Mouse (Mus musculus): ENCODE results near the gene 4933427I04Rik. TPM values are rescaled to one million over a fixed set of nuclear protein-coding genes. Genes with fewer than 3 reads are reported as not detected.

Gene 4933427I04Rik
- polyA plus RNA-seq, 1 experiment from 2014 or later = not detected

DNA sequence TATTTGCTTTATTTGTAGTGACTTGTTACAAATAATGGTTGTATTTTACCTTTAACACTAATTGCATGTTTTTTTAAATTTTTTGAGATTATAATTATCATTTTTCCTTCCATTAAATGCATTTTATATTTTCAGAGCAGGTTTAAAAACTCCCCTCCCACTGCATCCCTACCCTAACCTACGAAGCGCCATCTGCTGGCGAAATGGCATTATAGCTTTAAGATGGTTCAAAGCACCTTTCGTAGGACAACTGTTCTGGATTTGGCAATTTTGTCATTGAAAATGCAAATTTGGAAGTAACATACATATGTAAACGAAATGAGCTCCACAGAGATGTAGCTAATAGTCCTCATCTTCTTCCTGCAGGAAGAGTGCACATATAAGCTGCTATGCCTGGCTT is 39.2 kb downstream of the 4933427I04Rik start:
- Histone ChIP-seq H3K4me1 (no peaks in the 10 kb centered on the region), H3K36me3 (no peaks in the 10 kb centered on the region), H3K27me3 (no peaks in the 10 kb centered on the region), H3K9me3 (replicated peaks) (no peaks in the 10 kb centered on the region), H3K9ac (no peak overlapping the region), H3K4me3 (replicated peaks) (no peak overlapping the region), H3K4me2 (no peak overlapping the region), H3K27ac (no peak overlapping the region)
- WGBS = 9% methylated on average over 5 of the region's 5 CpGs
- ATAC-seq (replicated peaks; ENCODE audit: low FRiP score) = no peak

DNA sequence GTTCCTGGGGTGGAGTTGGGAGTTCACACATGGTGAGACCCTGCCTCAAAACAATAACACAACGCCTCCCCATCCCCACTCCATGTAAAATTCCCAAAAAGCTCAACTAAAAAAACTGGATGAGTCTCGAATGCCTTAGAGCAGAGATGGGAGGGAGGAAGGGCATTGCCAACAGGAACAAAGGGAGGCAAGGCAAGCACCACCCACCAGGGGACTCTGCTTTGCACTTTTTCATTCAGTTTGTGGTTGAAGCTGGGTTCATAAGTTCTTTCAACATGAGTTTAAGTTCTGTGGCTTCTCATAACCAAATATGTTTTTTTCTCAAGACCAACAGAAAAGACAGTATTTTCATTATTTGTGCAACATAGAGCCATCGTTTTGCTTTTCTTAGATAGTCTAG is 44.0 kb downstream of the 4933427I04Rik start:
- Histone ChIP-seq H3K9me3 (replicated peaks) (no peaks in the 10 kb centered on the region), H3K9ac (no peak overlapping the region), H3K4me2 (no peak overlapping the region), H3K27ac (no peak overlapping the region), H3K4me3 (replicated peaks) (no peak overlapping the region), H3K36me3 (no peaks in the 10 kb centered on the region), H3K27me3 (no peaks in the 10 kb centered on the region), H3K4me1 (peaks cover 9% of the 10 kb centered on the region)
- 82% methylated on average over 3 of the region's 3 CpGs for WGBS
- no peak for ATAC-seq (replicated peaks; ENCODE audit: low FRiP score)

DNA sequence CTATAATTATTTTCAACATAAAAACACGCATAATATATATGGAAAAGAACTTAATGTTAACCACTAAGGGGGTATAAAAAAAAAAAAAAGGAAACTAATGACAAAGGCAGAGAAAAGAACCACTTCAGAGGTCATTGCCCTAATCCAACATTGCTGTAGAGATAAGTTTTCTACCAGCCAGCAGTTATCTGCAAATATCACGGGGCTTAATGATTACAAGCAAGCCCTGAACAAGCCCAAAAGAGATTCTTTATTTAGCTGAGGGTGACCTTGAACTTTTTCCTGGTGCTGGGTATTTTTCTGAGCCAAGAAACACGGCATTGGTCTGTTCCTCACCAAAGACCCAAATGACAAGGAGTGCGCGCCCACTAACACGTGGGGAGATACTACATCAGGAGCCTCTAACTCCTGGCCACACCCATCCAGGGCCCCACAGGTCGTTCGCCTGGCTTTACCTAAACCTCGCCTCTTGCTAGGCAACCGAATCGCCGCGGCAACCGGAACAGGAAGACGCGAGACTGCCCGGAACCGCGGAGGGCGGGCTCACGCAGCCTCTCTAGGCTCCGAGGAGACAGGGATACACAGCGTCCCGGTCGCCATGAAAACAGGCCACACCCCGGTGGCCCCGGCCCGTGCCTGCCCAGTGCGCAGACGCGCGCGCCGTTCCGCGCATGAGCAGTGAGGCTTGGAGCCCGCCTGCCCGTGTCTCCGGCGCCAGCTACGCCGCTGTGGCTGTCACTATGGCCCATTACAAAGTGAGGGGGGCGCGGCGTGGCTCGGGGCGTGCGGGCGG is 45.0 kb downstream of the 4933427I04Rik start, which contains the start of gene Mycbp:
Gene Mycbp, plus strand, starts transcription at position 500 of the 793 bp plus-strand sequence.
- H3K27me3 ChIP-seq = no peaks in the 10 kb centered on the region
- peaks cover 9% of the 10 kb centered on the region for H3K4me1 ChIP-seq
- peak; percentile 100 for ATAC-seq (replicated peaks; ENCODE audit: low FRiP score)
- peak within 1 kb of the TSS; percentile 90 for H3K4me3 ChIP-seq (replicated peaks)
- H3K9ac ChIP-seq = peak within 1 kb of the TSS; percentile 79
- H3K4me2 ChIP-seq = peak within 1 kb of the TSS; percentile 71
- no peaks in the 10 kb centered on the region for H3K9me3 ChIP-seq (replicated peaks)
- WGBS = under 1% methylated on average over 49 of the region's 49 CpGs
- peaks cover 7% of the 10 kb centered on the region for H3K36me3 ChIP-seq
- peak within 1 kb of the TSS; percentile 89 for H3K27ac ChIP-seq

DNA sequence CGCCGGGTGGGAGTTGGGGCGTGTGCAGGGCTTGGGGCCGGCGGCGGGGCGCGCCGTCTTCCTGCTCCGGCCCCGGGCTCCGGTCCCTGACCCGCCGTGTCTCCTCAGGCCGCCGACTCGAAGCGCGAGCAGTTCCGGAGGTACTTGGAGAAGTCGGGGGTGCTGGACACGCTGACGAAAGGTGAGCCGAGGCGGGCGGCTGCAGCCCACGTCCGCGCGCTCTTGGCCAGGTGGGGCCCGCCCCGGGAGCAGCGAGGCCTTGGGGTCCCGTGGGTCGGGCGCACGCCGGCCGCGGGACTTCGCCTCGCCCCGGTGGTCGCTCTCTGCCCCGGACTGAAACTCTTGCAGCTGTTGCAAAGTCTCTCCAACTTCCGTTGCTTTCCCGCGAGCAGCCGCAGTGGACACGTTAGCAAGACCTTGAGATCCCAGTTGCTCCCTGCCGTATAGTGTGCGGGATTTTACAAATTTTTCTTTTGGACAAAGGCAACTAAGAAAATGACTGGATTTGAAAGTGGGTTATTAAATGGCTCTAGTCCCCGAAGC is 45.7 kb downstream of the 4933427I04Rik start:
- H3K9me3 ChIP-seq (replicated peaks) = no peaks in the 10 kb centered on the region
- peaks cover 9% of the 10 kb centered on the region for H3K4me1 ChIP-seq
- H3K27me3 ChIP-seq = no peaks in the 10 kb centered on the region
- peak overlapping the region; percentile 79 for H3K9ac ChIP-seq
- ATAC-seq (replicated peaks; ENCODE audit: low FRiP score) = no peak; the same call in 1 of the 2 replicates
- peak overlapping the region; percentile 90 for H3K4me3 ChIP-seq (replicated peaks)
- H3K4me2 ChIP-seq = peak overlapping the region; percentile 71
- H3K27ac ChIP-seq = peak overlapping the region; percentile 89
- 1% methylated on average over 53 of the region's 53 CpGs for WGBS
- H3K36me3 ChIP-seq = peaks cover 14% of the 10 kb centered on the region

DNA sequence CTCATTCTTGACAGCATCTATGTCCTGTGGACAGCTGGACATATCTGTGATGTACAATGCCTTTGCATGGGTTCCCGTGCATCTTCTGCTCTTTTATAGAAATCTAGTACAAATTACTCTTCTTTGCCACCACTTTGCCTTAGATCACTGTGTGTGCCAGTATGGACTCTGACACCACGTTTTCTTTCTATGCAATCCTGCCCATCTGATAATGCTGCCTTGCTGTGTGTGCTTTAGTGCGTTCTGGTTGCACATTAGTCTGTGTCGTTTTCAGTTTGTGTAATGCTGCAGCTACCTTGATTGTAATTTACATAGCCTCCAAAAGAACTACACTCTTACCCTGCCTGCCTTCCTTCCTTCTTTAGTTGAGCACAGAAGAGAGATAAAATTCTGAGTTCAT is 52.0 kb downstream of the 4933427I04Rik start:
- H3K9me3 ChIP-seq (replicated peaks) = no peaks in the 10 kb centered on the region
- no peak overlapping the region for H3K27ac ChIP-seq
- peaks cover 9% of the 10 kb centered on the region for H3K4me1 ChIP-seq
- no peak overlapping the region for H3K9ac ChIP-seq
- no peak overlapping the region for H3K4me3 ChIP-seq (replicated peaks)
- no peak overlapping the region for H3K4me2 ChIP-seq
- H3K36me3 ChIP-seq = peaks cover 50% of the 10 kb centered on the region
- no peaks in the 10 kb centered on the region for H3K27me3 ChIP-seq
- ATAC-seq (replicated peaks; ENCODE audit: low FRiP score) = no peak
- 88% methylated on average over 4 of the region's 4 CpGs for whole genome bisulfite sequencing

DNA sequence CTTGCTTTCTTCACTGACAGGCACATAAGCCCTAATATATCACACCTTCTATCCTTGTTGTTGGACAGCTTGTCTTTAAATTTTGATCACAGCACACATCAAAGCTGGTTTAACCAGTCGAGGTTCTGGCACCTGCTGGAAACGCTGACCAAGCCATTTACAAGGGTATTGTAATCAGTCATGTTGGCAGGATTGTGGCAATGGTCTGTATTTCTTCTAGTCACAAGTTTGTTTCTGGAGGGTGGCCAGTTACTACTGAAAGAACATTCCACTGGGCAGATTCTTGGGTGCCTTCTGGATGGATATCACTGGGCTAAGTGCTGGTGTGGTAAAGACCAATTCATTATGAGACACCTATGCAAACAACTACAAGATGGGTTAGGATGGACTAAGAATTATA is 53.0 kb downstream of the 4933427I04Rik start:
- WGBS = 63% methylated on average over 2 of the region's 2 CpGs
- Histone ChIP-seq H3K27ac (no peak overlapping the region), H3K4me2 (no peak overlapping the region), H3K27me3 (no peaks in the 10 kb centered on the region), H3K36me3 (peaks cover 50% of the 10 kb centered on the region), H3K4me3 (replicated peaks) (no peak overlapping the region), H3K9ac (no peak overlapping the region), H3K9me3 (replicated peaks) (no peaks in the 10 kb centered on the region), H3K4me1 (peaks cover 10% of the 10 kb centered on the region)
- ATAC-seq (replicated peaks; ENCODE audit: low FRiP score) = no peak

Other genes starting within 250 kb of the 4933427I04Rik start
- gene Macf1, start 175.3 kb upstream of the 4933427I04Rik start, polyA plus RNA-seq (2015; fragmentation: Nextera tagmentation; extraction: Ambion mirVana) = 38.1 and 41.2 TPM in 2 replicates
- gene Ndufs5, start 141.5 kb upstream of the 4933427I04Rik start, polyA plus RNA-seq (2015; fragmentation: Nextera tagmentation; extraction: Ambion mirVana) = 314 and 337 TPM in 2 replicates
- 42.5 and 46.8 TPM in 2 replicates for gene Akirin1, start 109.3 kb upstream of the 4933427I04Rik start, polyA plus RNA-seq (2015; fragmentation: Nextera tagmentation; extraction: Ambion mirVana)
- 5.7 and 6.3 TPM in 2 replicates for gene Rhbdl2, start 71.8 kb upstream of the 4933427I04Rik start, polyA plus RNA-seq (2015; fragmentation: Nextera tagmentation; extraction: Ambion mirVana)
- gene Mycbp, start 45.2 kb downstream of the 4933427I04Rik start, polyA plus RNA-seq (2015; fragmentation: Nextera tagmentation; extraction: Ambion mirVana) = 66.5 and 84.0 TPM in 2 replicates
- gene Rragc, start 57.8 kb downstream of the 4933427I04Rik start, polyA plus RNA-seq (2015; fragmentation: Nextera tagmentation; extraction: Ambion mirVana) = 44.6 and 46.6 TPM in 2 replicates
- gene 4930535I16Rik, start 58.3 kb downstream of the 4933427I04Rik start, polyA plus RNA-seq (2015; fragmentation: Nextera tagmentation; extraction: Ambion mirVana) = not detected in 2 replicates

Measured in kidney, embryonic 15.5 days (tissue).